Mouse (Mus musculus) neural tube, embryonic 11.5 days (tissue): ENCODE measurements around the gene Stk24. TPM values are rescaled to one million over a fixed set of nuclear protein-coding genes. Genes with fewer than 3 reads are reported as not detected.

ENCODE experiments used
- ATAC-seq: fragments of 200-750 bp; cut with Nextera tagmentation; 2 replicates; pipeline ENCODE4 v1.8.0; 2017; ENCODE audit warnings: moderate number of reproducible peaks, mild to moderate bottlenecking, moderate TSS enrichment, moderate library complexity; ENCODE audit not compliant: insufficient read depth, low FRiP score, low TSS enrichment
- DNase-seq: peaks from one replicate; pipeline ENCODE4 v3.0.0-alpha.2; 2015; ENCODE audit warnings: low spot score
- H3K27ac ChIP-seq: fragments of 300-500 bp; sonication (generic); 2 replicates; pipeline ENCODE4 v1.5.1; 2014; ENCODE audit warnings: low read depth, mild to moderate bottlenecking, low read length
- H3K27me3 ChIP-seq: fragments of 300-500 bp; sonication (generic); 2 replicates; pipeline ENCODE4 v1.6.1; 2014; ENCODE audit warnings: mild to moderate bottlenecking, low read length, mixed read lengths; ENCODE audit not compliant: control insufficient read depth, insufficient read depth
- H3K36me3 ChIP-seq: fragments of 300-500 bp; sonication (generic); 2 replicates; pipeline ENCODE4 v1.6.1; 2014; ENCODE audit warnings: mild to moderate bottlenecking, low read length, moderate library complexity, mixed read lengths; ENCODE audit not compliant: control insufficient read depth, insufficient read depth
- H3K4me1 ChIP-seq: fragments of 300-500 bp; sonication (generic); 2 replicates; pipeline ENCODE4 v1.6.1; 2014; ENCODE audit warnings: low read length, mixed read lengths; ENCODE audit not compliant: control insufficient read depth, insufficient read depth
- H3K4me2 ChIP-seq: fragments of 300-500 bp; sonication (generic); 2 replicates; pipeline ENCODE4 v1.6.1; 2014; ENCODE audit warnings: low read depth, mild to moderate bottlenecking, moderate library complexity
- H3K4me3 ChIP-seq: fragments of 300-500 bp; sonication (generic); 2 replicates; pipeline ENCODE4 v1.5.1; 2014; ENCODE audit warnings: low read depth, low read length
- H3K9ac ChIP-seq: fragments of 300-500 bp; sonication (generic); 2 replicates; pipeline ENCODE4 v1.6.1; 2014; ENCODE audit warnings: mild to moderate bottlenecking, low read length
- H3K9me3 ChIP-seq: fragments of 300-500 bp; sonication (generic); 2 replicates; pipeline ENCODE4 v1.6.1; 2016; ENCODE audit warnings: low read length; ENCODE audit not compliant: control insufficient read depth
- WGBS: fragments of 180-500 bp; shearing (Covaris S2); extraction: QIAGEN DNeasy Blood & Tissue Kit; methylation state at CpG from one replicate; pipeline ENCODE4 v1.1.7; 2014; 5-methylcytosine and 5-hydroxymethylcytosine counted together
- polyA plus RNA-seq: library from polyadenylated mRNA; unstranded; fragments of >200 nt; fragmentation: Nextera tagmentation; extraction: Ambion mirVana; gene quantifications from 2 replicates; pipeline ENCODE4 v1.2.1, GENCODE M21; 2014

The Stk24 gene
- polyA plus RNA-seq, 1 experiment from 2014 or later = 38.1 TPM

- DNase-seq (no peak), ATAC-seq (no peak)
- 84% methylated on average over 5 of the region's 5 CpGs for WGBS
- H3K9me3 ChIP-seq = no peaks in the 10 kb centered on the region
- H3K36me3 ChIP-seq = no peaks in the 10 kb centered on the region
- peaks cover 1% of the 10 kb centered on the region for H3K4me1 ChIP-seq
- H3K27me3 ChIP-seq = no peaks in the 10 kb centered on the region
- no peak overlapping the region for H3K9ac ChIP-seq
- H3K4me2 ChIP-seq = no peak overlapping the region
- H3K27ac ChIP-seq = no peak overlapping the region
- no peak overlapping the region for H3K4me3 ChIP-seq
These were observed 57.7 kb downstream of the Stk24 start for GRCm38 (mm10) chr14:121322150-121322549.

- Histone ChIP-seq H3K9ac (no peak overlapping the region), H3K4me1 (peaks cover 13% of the 10 kb centered on the region), H3K9me3 (no peaks in the 10 kb centered on the region), H3K27ac (no peak overlapping the region), H3K27me3 (no peaks in the 10 kb centered on the region), H3K4me2 (no peak overlapping the region), H3K4me3 (no peak overlapping the region), H3K36me3 (no peaks in the 10 kb centered on the region)
- DNase-seq (no peak), ATAC-seq (no peak)
- WGBS = 84% methylated on average over 5 of the region's 5 CpGs
These were observed 61.4 kb downstream of the Stk24 start for GRCm38 (mm10) chr14:121318382-121318781.

GRCm38 (mm10) chr14:121317312-121317671 lies 62.5 kb downstream of the Stk24 start:
- H3K9ac ChIP-seq = no peak overlapping the region
- H3K9me3 ChIP-seq = no peaks in the 10 kb centered on the region
- DNase-seq (no peak), ATAC-seq (no peak; the same call in 1 of the 2 replicates)
- H3K4me3 ChIP-seq = no peak overlapping the region
- no peak overlapping the region for H3K4me2 ChIP-seq
- no peak overlapping the region for H3K27ac ChIP-seq
- no peaks in the 10 kb centered on the region for H3K27me3 ChIP-seq
- WGBS = 83% methylated on average over 3 of the region's 3 CpGs
- peaks cover 13% of the 10 kb centered on the region for H3K4me1 ChIP-seq
- H3K36me3 ChIP-seq = no peaks in the 10 kb centered on the region

GRCm38 (mm10) chr14:121316631-121317311 lies 63.0 kb downstream of the Stk24 start:
- peaks cover 13% of the 10 kb centered on the region for H3K4me1 ChIP-seq

GRCm38 (mm10) chr14:121316136-121316535 lies 63.7 kb downstream of the Stk24 start:
- H3K4me1 ChIP-seq = peaks cover 13% of the 10 kb centered on the region
- 56% methylated on average over 5 of the region's 5 CpGs for WGBS
- ATAC-seq = no peak
- H3K4me3 ChIP-seq = no peak overlapping the region
- no peak overlapping the region for H3K9ac ChIP-seq
- no peaks in the 10 kb centered on the region for H3K9me3 ChIP-seq
- no peak for DNase-seq
- no peak overlapping the region for H3K4me2 ChIP-seq
- H3K27me3 ChIP-seq = no peaks in the 10 kb centered on the region
- no peak overlapping the region for H3K27ac ChIP-seq
- no peaks in the 10 kb centered on the region for H3K36me3 ChIP-seq

More at GRCm38 (mm10) chr14:121316631-121317311, 63.0 kb downstream of the Stk24 start:
- no peaks in the 10 kb centered on the region for H3K9me3 ChIP-seq
- ATAC-seq = no peak
- H3K4me2 ChIP-seq = no peak overlapping the region
- no peak for DNase-seq
- H3K36me3 ChIP-seq = no peaks in the 10 kb centered on the region
- H3K4me3 ChIP-seq = no peak overlapping the region
- no peaks in the 10 kb centered on the region for H3K27me3 ChIP-seq
- WGBS = 70% methylated on average over 13 of the region's 13 CpGs
- no peak overlapping the region for H3K9ac ChIP-seq
- no peak overlapping the region for H3K27ac ChIP-seq

GRCm38 (mm10) chr14:121314934-121315333 lies 64.9 kb downstream of the Stk24 start:
- H3K9me3 ChIP-seq = no peaks in the 10 kb centered on the region
- 84% methylated on average over 3 of the region's 3 CpGs for WGBS

GRCm38 (mm10) chr14:121313283-121313682 lies 66.5 kb downstream of the Stk24 start:
- Histone ChIP-seq H3K9me3 (no peaks in the 10 kb centered on the region), H3K9ac (no peak overlapping the region), H3K4me2 (no peak overlapping the region), H3K27me3 (no peaks in the 10 kb centered on the region), H3K36me3 (no peaks in the 10 kb centered on the region), H3K27ac (no peak overlapping the region), H3K4me3 (no peak overlapping the region), H3K4me1 (peaks cover 13% of the 10 kb centered on the region)
- no peak for ATAC-seq
- no peak for DNase-seq
- 96% methylated on average over 10 of the region's 10 CpGs for WGBS

More at GRCm38 (mm10) chr14:121314934-121315333, 64.9 kb downstream of the Stk24 start:
- Histone ChIP-seq H3K27ac (no peak overlapping the region), H3K4me2 (no peak overlapping the region), H3K27me3 (no peaks in the 10 kb centered on the region), H3K36me3 (no peaks in the 10 kb centered on the region), H3K4me3 (no peak overlapping the region), H3K9ac (no peak overlapping the region), H3K4me1 (peaks cover 13% of the 10 kb centered on the region)
- DNase-seq = no peak
- no peak for ATAC-seq

GRCm38 (mm10) chr14:121311083-121311482 lies 68.7 kb downstream of the Stk24 start:
- Histone ChIP-seq H3K27me3 (no peaks in the 10 kb centered on the region), H3K9ac (no peak overlapping the region), H3K4me1 (peaks cover 1% of the 10 kb centered on the region; the same call in 1 of the 2 replicates), H3K27ac (no peak overlapping the region), H3K9me3 (no peaks in the 10 kb centered on the region), H3K4me3 (no peak overlapping the region), H3K4me2 (no peak overlapping the region), H3K36me3 (no peaks in the 10 kb centered on the region)
- ATAC-seq (no peak), DNase-seq (no peak)
- WGBS = 92% methylated on average over 2 of the region's 2 CpGs

- Histone ChIP-seq H3K4me1 (no peaks in the 10 kb centered on the region), H3K9ac (no peak overlapping the region), H3K9me3 (no peaks in the 10 kb centered on the region), H3K4me2 (no peak overlapping the region), H3K27me3 (no peaks in the 10 kb centered on the region), H3K27ac (no peak overlapping the region), H3K4me3 (no peak overlapping the region), H3K36me3 (no peaks in the 10 kb centered on the region)
- ATAC-seq = no peak
- WGBS = 84% methylated on average over 6 of the region's 6 CpGs
- DNase-seq = no peak
These were observed 69.3 kb downstream of the Stk24 start for GRCm38 (mm10) chr14:121310325-121311080.
